Mouse (Mus musculus) megakaryocyte, adult 5-6 weeks (primary cell): ENCODE results near the gene Kif16b. TPM values are rescaled to one million over a fixed set of nuclear protein-coding genes. Genes with fewer than 3 reads are reported as not detected.
A peak's percentile ranks its signal among the peaks of the same experiment; 100 is the strongest.

Source experiments
- ATAC-seq: 2 replicates; pipeline ENCODE4 v1.8.0; 2016; ENCODE audit warnings: mild to moderate bottlenecking, inconsistent platforms; ENCODE audit not compliant: poor library complexity, severe bottlenecking
- total RNA-seq, 2 experiments: library from RNA; stranded (forward) in 1 of 2; stranded (reverse) in 1 of 2; fragments of 153-499, 151-499 nt in 1 of 2; fragments of 221-1000, 200-1000 nt in 1 of 2; gene quantifications; 2 replicates each; pipeline versions ENCODE4 v1.2.3 to v1.2.4; 2015 to 2017

Kif16b gene
- total RNA-seq, 2 experiments from 2014 or later: 15.1 to 16.4 TPM

- no peak; the same call in 1 of the 2 replicates for ATAC-seq
These were observed 25.4 kb downstream of the Kif16b start for GRCm38 (mm10) chr2:142875936-142876335.

GRCm38 (mm10) chr2:142874562-142874961 is 26.8 kb downstream of the Kif16b start:
- no peak for ATAC-seq

GRCm38 (mm10) chr2:142870055-142870454 is 31.3 kb downstream of the Kif16b start:
- no peak for ATAC-seq

- ATAC-seq: no peak
These were observed 33.9 kb downstream of the Kif16b start for GRCm38 (mm10) chr2:142867481-142867880.

GRCm38 (mm10) chr2:142860994-142861393 is 40.3 kb downstream of the Kif16b start:
- peak; percentile 78 for ATAC-seq

- peak; percentile 61 for ATAC-seq
These were observed 41.9 kb downstream of the Kif16b start for GRCm38 (mm10) chr2:142859452-142859851.

GRCm38 (mm10) chr2:142838775-142839174 is 62.6 kb downstream of the Kif16b start:
- no peak for ATAC-seq

GRCm38 (mm10) chr2:142838118-142838517 is 63.2 kb downstream of the Kif16b start:
- no peak for ATAC-seq

GRCm38 (mm10) chr2:142834751-142835150 is 66.6 kb downstream of the Kif16b start:
- ATAC-seq: no peak

- no peak for ATAC-seq
These were observed 68.5 kb downstream of the Kif16b start for GRCm38 (mm10) chr2:142832617-142833422.

- ATAC-seq: peak; percentile 60
These were observed 88.3 kb downstream of the Kif16b start for GRCm38 (mm10) chr2:142813033-142813432.

GRCm38 (mm10) chr2:142803760-142804448 is 97.4 kb downstream of the Kif16b start:
- ATAC-seq: no peak

- ATAC-seq: no peak
These were observed 104.0 kb downstream of the Kif16b start for GRCm38 (mm10) chr2:142797310-142797709.

GRCm38 (mm10) chr2:142775358-142775757 is 126.0 kb downstream of the Kif16b start:
- no peak for ATAC-seq

- ATAC-seq: no peak
These were observed 126.6 kb downstream of the Kif16b start for GRCm38 (mm10) chr2:142774752-142775151.

- ATAC-seq: no peak
These were observed 131.6 kb downstream of the Kif16b start for GRCm38 (mm10) chr2:142769647-142770121.

GRCm38 (mm10) chr2:142764276-142764675 is 137.1 kb downstream of the Kif16b start:
- ATAC-seq: no peak

GRCm38 (mm10) chr2:142760843-142761242 is 140.5 kb downstream of the Kif16b start:
- no peak for ATAC-seq

GRCm38 (mm10) chr2:142759192-142759591 is 142.1 kb downstream of the Kif16b start:
- ATAC-seq: no peak

- no peak for ATAC-seq
These were observed 143.1 kb downstream of the Kif16b start for GRCm38 (mm10) chr2:142758091-142758765.

- ATAC-seq: no peak
These were observed 162.0 kb downstream of the Kif16b start for GRCm38 (mm10) chr2:142739338-142739737.
